Mouse (Mus musculus): Measurements from ENCODE around the gene Smdt1. TPM values are rescaled to one million over a fixed set of nuclear protein-coding genes. Genes with fewer than 3 reads are reported as not detected.
"Not testable (repeated sequence)": the region's sequence is repeated elsewhere in the genome, so short reads cannot be mapped to it uniquely, and the experiment has no call there.

Smdt1 gene
- polyA plus RNA-seq, 1 experiment: 216 TPM

GRCm38 (mm10) chr15:82353078-82353744, 14.5 kb downstream of the Smdt1 start:
- peaks cover 5% of the 10 kb centered on the region; the same call in 1 of the 2 replicates for H3K4me1 ChIP-seq (ENCODE audit: control insufficient read depth, insufficient read depth, low read length)
- peak overlapping the region; percentile 90 for H3K4me3 ChIP-seq (replicated peaks; ENCODE audit: control insufficient read depth, low read depth, low read length)
- no peak overlapping the region; the same call in 1 of the 2 replicates for H3K27ac ChIP-seq (ENCODE audit: control insufficient read depth, insufficient read depth, low read depth, low read length, poor library complexity)
- no peak for TF ChIP-seq POLR2A (IDR thresholded peaks at IDR 0.05; ENCODE audit: borderline replicate concordance, control insufficient read depth, low read depth, low read length)
- TF ChIP-seq CTCF (IDR thresholded peaks at IDR 0.05; ENCODE audit: control insufficient read depth, insufficient read depth, low read length): no peak
- 20% methylated on average over 14 of the region's 14 CpGs for WGBS

GRCm38 (mm10) chr15:82353745-82354113, 15.0 kb downstream of the Smdt1 start:
- Histone ChIP-seq H3K4me1 (ENCODE audit: control insufficient read depth, insufficient read depth, low read length) (peaks cover 3% of the 10 kb centered on the region; the same call in 1 of the 2 replicates), H3K27ac (ENCODE audit: control insufficient read depth, insufficient read depth, low read depth, low read length, poor library complexity) (peak overlapping the region; percentile 67), H3K4me3 (replicated peaks; ENCODE audit: control insufficient read depth, low read depth, low read length) (peak overlapping the region; percentile 90)
- no peak for TF ChIP-seq CTCF (IDR thresholded peaks at IDR 0.05; ENCODE audit: control insufficient read depth, insufficient read depth, low read length)
- TF ChIP-seq POLR2A (IDR thresholded peaks at IDR 0.05; ENCODE audit: borderline replicate concordance, control insufficient read depth, low read depth, low read length): no peak
- WGBS: under 1% methylated on average over 23 of the region's 23 CpGs

- Histone ChIP-seq H3K4me3 (replicated peaks; ENCODE audit: control insufficient read depth, low read depth, low read length) (peak within 1 kb of the TSS; percentile 90), H3K4me1 (ENCODE audit: control insufficient read depth, insufficient read depth, low read length) (peaks cover 3% of the 10 kb centered on the region; the same call in 1 of the 2 replicates), H3K27ac (ENCODE audit: control insufficient read depth, insufficient read depth, low read depth, low read length, poor library complexity) (peak within 1 kb of the TSS; percentile 89)
- WGBS: 1% methylated on average over 57 of the region's 57 CpGs
- TF ChIP-seq CTCF (IDR thresholded peaks at IDR 0.05; ENCODE audit: control insufficient read depth, insufficient read depth, low read length) (peak; percentile 96), POLR2A (IDR thresholded peaks at IDR 0.05; ENCODE audit: borderline replicate concordance, control insufficient read depth, low read depth, low read length) (peak; percentile 97)
These were observed 15.6 kb downstream of the Smdt1 start, which contains the start of gene Ndufa6 for GRCm38 (mm10) chr15:82354126-82354945. Gene Ndufa6, minus strand, starts transcription at chr15:82354322.

- H3K4me3 ChIP-seq (replicated peaks; ENCODE audit: control insufficient read depth, low read depth, low read length): no peak overlapping the region
- H3K4me1 ChIP-seq (ENCODE audit: control insufficient read depth, insufficient read depth, low read length): peaks cover 1% of the 10 kb centered on the region; the same call in 1 of the 2 replicates
- H3K27ac ChIP-seq (ENCODE audit: control insufficient read depth, insufficient read depth, low read depth, low read length, poor library complexity): peak overlapping the region; percentile 11; the same call in 1 of the 2 replicates
- WGBS: 68% methylated on average over 22 of the region's 22 CpGs
- no peak for TF ChIP-seq POLR2A (IDR thresholded peaks at IDR 0.05; ENCODE audit: borderline replicate concordance, control insufficient read depth, low read depth, low read length)
- no peak for TF ChIP-seq CTCF (IDR thresholded peaks at IDR 0.05; ENCODE audit: control insufficient read depth, insufficient read depth, low read length)
These were observed 19.9 kb downstream of the Smdt1 start for GRCm38 (mm10) chr15:82358431-82359260.

- H3K4me1 ChIP-seq (ENCODE audit: control insufficient read depth, insufficient read depth, low read length): no peaks in the 10 kb centered on the region
- H3K4me3 ChIP-seq (replicated peaks; ENCODE audit: control insufficient read depth, low read depth, low read length): no peak overlapping the region
- TF ChIP-seq CTCF (IDR thresholded peaks at IDR 0.05; ENCODE audit: control insufficient read depth, insufficient read depth, low read length) (peak; percentile 26; the same call in 1 of the 2 replicates), POLR2A (IDR thresholded peaks at IDR 0.05; ENCODE audit: borderline replicate concordance, control insufficient read depth, low read depth, low read length) (no peak)
- no peak overlapping the region for H3K27ac ChIP-seq (ENCODE audit: control insufficient read depth, insufficient read depth, low read depth, low read length, poor library complexity)
- 74% methylated on average over 11 of the region's 11 CpGs for WGBS
These were observed 22.8 kb downstream of the Smdt1 start for GRCm38 (mm10) chr15:82361459-82362018.

- no peaks in the 10 kb centered on the region for H3K4me1 ChIP-seq (ENCODE audit: control insufficient read depth, insufficient read depth, low read length)
- H3K4me3 ChIP-seq (replicated peaks; ENCODE audit: control insufficient read depth, low read depth, low read length): no peak overlapping the region
- no peak for TF ChIP-seq CTCF (IDR thresholded peaks at IDR 0.05; ENCODE audit: control insufficient read depth, insufficient read depth, low read length)
- no peak for TF ChIP-seq POLR2A (IDR thresholded peaks at IDR 0.05; ENCODE audit: borderline replicate concordance, control insufficient read depth, low read depth, low read length)
- no peak overlapping the region for H3K27ac ChIP-seq (ENCODE audit: control insufficient read depth, insufficient read depth, low read depth, low read length, poor library complexity)
- WGBS: 74% methylated on average over 4 of the region's 4 CpGs
These were observed 23.5 kb downstream of the Smdt1 start for GRCm38 (mm10) chr15:82362234-82362633.

- not testable (repeated sequence) for H3K4me3 ChIP-seq (replicated peaks; ENCODE audit: control insufficient read depth, low read depth, low read length); H3K27ac ChIP-seq (ENCODE audit: control insufficient read depth, insufficient read depth, low read depth, low read length, poor library complexity); H3K4me1 ChIP-seq (ENCODE audit: control insufficient read depth, insufficient read depth, low read length)
- 40% methylated on average over 9 of the region's 12 CpGs for WGBS
These were observed 25.0 kb downstream of the Smdt1 start for GRCm38 (mm10) chr15:82363801-82364200.

- H3K4me1 ChIP-seq (ENCODE audit: control insufficient read depth, insufficient read depth, low read length); H3K27ac ChIP-seq (ENCODE audit: control insufficient read depth, insufficient read depth, low read depth, low read length, poor library complexity); H3K4me3 ChIP-seq (replicated peaks; ENCODE audit: control insufficient read depth, low read depth, low read length): not testable (repeated sequence)
- 2% methylated on average over 7 of the region's 9 CpGs for WGBS
These were observed 25.8 kb downstream of the Smdt1 start for GRCm38 (mm10) chr15:82364561-82364960.
